Mouse (Mus musculus): Measurements from ENCODE around the gene Mea1. TPM values are rescaled to one million over a fixed set of nuclear protein-coding genes. Genes with fewer than 3 reads are reported as not detected.

The Mea1 gene
- polyA plus RNA-seq (2014; fragmentation: Nextera tagmentation; extraction: Ambion mirVana): 279 and 280 TPM in 2 replicates

DNA sequence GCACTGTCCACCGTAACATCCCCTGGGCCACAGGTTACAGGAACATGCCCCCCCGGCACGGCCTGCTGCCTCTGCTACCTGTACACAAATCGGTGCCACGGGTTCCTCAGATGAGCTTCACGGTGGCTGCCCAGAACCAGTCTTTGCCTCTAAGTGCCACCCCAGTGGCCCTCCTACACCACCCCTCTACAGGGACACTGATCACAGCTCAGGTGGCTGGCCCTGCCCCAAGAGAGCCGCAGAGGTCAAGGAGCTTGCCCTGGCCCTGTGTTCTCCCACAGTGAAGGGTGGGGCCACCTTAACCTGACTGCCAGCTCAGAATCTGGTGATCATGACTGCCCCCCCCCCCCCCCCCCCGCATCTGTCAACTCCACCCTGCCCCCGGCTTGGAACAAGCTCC lies at the start of gene Mea1:
Gene Mea1, plus strand, starts transcription at position 378 of the 400 bp plus-strand sequence.
- Histone ChIP-seq H3K4me3 (replicated peaks; ENCODE audit: low read length) (peak within 1 kb of the TSS; percentile 91), H3K36me3 (replicated peaks; ENCODE audit: control insufficient read depth, insufficient read depth) (peaks cover 44% of the 10 kb centered on the region), H3K4me2 (replicated peaks) (peak within 1 kb of the TSS; percentile 91), H3K9me3 (ENCODE audit: control insufficient read depth, low read length) (no peaks in the 10 kb centered on the region), H3K4me1 (replicated peaks; ENCODE audit: control insufficient read depth, insufficient read depth, low read length) (peaks cover 25% of the 10 kb centered on the region), H3K27me3 (ENCODE audit: control insufficient read depth, insufficient read depth, low read length) (no peaks in the 10 kb centered on the region), H3K27ac (peak within 1 kb of the TSS; percentile 84), H3K9ac (peak within 1 kb of the TSS; percentile 75)
- ATAC-seq (ENCODE audit: low FRiP score): no peak
- 95% methylated on average over 8 of the region's 9 CpGs for WGBS
- no peak for DNase-seq (ENCODE audit: low spot score)

DNA sequence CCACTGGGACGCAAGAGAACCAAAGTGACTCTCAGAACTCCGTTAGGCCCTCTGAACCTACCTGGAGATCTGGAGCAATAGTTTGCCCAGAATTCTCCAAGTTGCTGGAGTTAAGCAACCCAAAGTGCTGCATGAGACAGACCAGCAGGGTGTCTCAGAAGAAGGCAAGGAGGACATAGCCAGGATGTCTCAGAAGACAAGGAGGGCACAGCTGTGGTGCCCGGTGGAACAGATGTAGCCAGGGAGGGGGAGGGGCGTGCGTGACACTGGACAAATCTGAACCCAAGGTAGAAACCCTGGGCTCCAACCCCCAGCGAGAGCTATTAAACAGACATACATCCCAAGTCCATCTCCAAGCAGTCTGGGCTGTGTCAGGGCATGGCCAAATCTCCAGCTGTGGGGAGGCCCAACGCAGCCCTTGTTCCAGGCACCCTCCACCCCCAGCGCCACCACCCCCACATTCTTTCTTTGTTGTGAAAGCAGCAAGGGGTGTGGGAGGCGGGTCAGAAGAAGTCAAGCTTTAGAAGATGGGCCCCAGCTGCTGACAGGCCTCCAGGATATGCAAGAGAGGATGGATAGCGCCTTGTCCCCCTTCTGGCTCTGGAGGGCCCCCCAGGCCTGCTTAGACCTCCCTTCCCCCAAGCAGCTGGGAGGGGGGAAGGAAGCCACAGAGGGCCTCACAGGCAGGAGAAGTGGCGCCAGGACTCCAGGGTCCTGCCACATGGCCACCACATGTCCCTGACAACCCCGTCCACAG lies 48.7 kb upstream of the Mea1 start:
- Histone ChIP-seq H3K4me1 (replicated peaks; ENCODE audit: control insufficient read depth, insufficient read depth, low read length) (peaks cover 24% of the 10 kb centered on the region), H3K36me3 (replicated peaks; ENCODE audit: control insufficient read depth, insufficient read depth) (peaks cover 32% of the 10 kb centered on the region), H3K9me3 (ENCODE audit: control insufficient read depth, low read length) (no peaks in the 10 kb centered on the region), H3K27ac (peak overlapping the region; percentile 77), H3K27me3 (ENCODE audit: control insufficient read depth, insufficient read depth, low read length) (no peaks in the 10 kb centered on the region), H3K4me2 (replicated peaks) (peak overlapping the region; percentile 83), H3K9ac (peak overlapping the region; percentile 34; the same call in 1 of the 2 replicates), H3K4me3 (replicated peaks; ENCODE audit: low read length) (peak overlapping the region; percentile 72)
- ATAC-seq (ENCODE audit: low FRiP score): peak; percentile 46; the same call in 1 of the 2 replicates
- no peak for DNase-seq (ENCODE audit: low spot score)
- WGBS: 4% methylated on average over 12 of the region's 12 CpGs

DNA sequence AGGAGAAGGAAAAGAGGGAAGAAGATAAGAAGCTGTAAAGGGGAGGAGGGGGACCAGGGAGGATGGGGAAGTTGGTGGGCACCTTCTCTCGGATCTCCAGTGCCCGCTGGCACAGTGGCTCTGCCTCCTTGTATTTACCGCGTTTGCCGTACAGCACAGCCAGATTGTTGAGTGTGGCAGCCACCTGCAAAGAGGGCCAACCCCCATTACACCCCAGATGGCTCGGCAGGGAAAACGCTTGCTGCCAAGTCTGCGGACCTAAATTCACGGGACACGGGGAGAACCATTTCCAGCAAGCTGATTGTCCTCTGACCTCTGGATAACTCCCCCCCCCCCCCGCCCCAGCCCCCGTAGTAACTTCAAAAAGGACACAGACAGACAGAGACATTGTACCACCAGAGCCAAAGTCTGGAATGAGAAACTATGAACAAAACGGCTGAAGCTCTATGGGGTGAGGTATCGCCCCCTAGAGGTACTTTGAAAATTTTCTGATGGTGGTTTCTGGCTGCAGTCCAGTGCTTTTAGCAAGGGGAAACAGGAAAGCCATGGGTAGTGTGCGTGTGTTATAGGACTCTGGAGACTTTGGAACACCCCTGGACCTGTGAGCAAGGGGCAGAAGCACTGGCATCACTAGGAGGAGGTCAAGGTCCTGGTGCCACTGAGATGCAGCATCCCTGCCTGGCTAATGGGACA lies 41.6 kb upstream of the Mea1 start:
- 20% methylated on average over 15 of the region's 15 CpGs for whole genome bisulfite sequencing
- DNase-seq (ENCODE audit: low spot score): peak; percentile 85
- no peak overlapping the region for H3K9ac ChIP-seq

DNA sequence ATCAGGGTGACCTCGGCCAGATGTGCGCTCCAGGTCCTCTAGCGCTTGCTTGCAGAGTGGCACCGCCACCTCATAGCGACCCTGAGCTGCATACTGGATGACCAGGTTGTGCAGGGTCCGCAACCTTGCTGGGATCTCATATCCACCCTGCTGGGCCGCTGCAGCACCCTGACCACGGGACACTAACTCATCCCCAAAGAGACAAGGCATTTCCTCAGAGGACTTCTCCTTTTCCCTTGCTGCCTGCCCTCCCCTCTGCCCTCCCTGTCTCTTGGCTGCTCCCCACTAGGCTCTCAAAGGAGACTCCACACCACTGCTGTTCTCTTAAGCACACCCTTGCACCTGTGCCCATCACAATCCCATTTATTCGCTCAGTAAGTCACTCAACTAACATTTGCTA lies 38.7 kb upstream of the Mea1 start:
- ATAC-seq (ENCODE audit: low FRiP score) (no peak), DNase-seq (ENCODE audit: low spot score) (no peak)
- H3K4me3 ChIP-seq (replicated peaks; ENCODE audit: low read length): no peak overlapping the region
- H3K9me3 ChIP-seq (ENCODE audit: control insufficient read depth, low read length): no peaks in the 10 kb centered on the region
- H3K27ac ChIP-seq: no peak overlapping the region
- no peaks in the 10 kb centered on the region for H3K27me3 ChIP-seq (ENCODE audit: control insufficient read depth, insufficient read depth, low read length)
- no peak overlapping the region for H3K9ac ChIP-seq
- peaks cover 8% of the 10 kb centered on the region for H3K4me1 ChIP-seq (replicated peaks; ENCODE audit: control insufficient read depth, insufficient read depth, low read length)
- no peak overlapping the region for H3K4me2 ChIP-seq (replicated peaks)
- peaks cover 54% of the 10 kb centered on the region for H3K36me3 ChIP-seq (replicated peaks; ENCODE audit: control insufficient read depth, insufficient read depth)
- 85% methylated on average over 9 of the region's 9 CpGs for WGBS

More for the DNA sequence above, 41.6 kb upstream of the Mea1 start:
- H3K36me3 ChIP-seq (replicated peaks; ENCODE audit: control insufficient read depth, insufficient read depth): peaks cover 63% of the 10 kb centered on the region
- H3K4me1 ChIP-seq (replicated peaks; ENCODE audit: control insufficient read depth, insufficient read depth, low read length): no peaks in the 10 kb centered on the region; the same call in 1 of the 2 replicates
- H3K27me3 ChIP-seq (ENCODE audit: control insufficient read depth, insufficient read depth, low read length): no peaks in the 10 kb centered on the region
- H3K9me3 ChIP-seq (ENCODE audit: control insufficient read depth, low read length): no peaks in the 10 kb centered on the region
- ATAC-seq (ENCODE audit: low FRiP score): peak; percentile 46; the same call in 1 of the 2 replicates
- H3K27ac ChIP-seq: no peak overlapping the region
- H3K4me3 ChIP-seq (replicated peaks; ENCODE audit: low read length): no peak overlapping the region
- H3K4me2 ChIP-seq (replicated peaks): peak overlapping the region; percentile 9; the same call in 1 of the 2 replicates

GRCm38 (mm10) chr17:46642060-46642459 lies 36.5 kb upstream of the Mea1 start:
- H3K4me3 ChIP-seq (replicated peaks; ENCODE audit: low read length): no peak overlapping the region
- H3K4me2 ChIP-seq (replicated peaks): no peak overlapping the region
- ATAC-seq (ENCODE audit: low FRiP score) (no peak), DNase-seq (ENCODE audit: low spot score) (no peak)
- 92% methylated on average over 17 of the region's 17 CpGs for WGBS
- H3K36me3 ChIP-seq (replicated peaks; ENCODE audit: control insufficient read depth, insufficient read depth): peaks cover 43% of the 10 kb centered on the region
- no peak overlapping the region for H3K9ac ChIP-seq
- no peaks in the 10 kb centered on the region for H3K27me3 ChIP-seq (ENCODE audit: control insufficient read depth, insufficient read depth, low read length)
- no peak overlapping the region for H3K27ac ChIP-seq
- H3K9me3 ChIP-seq (ENCODE audit: control insufficient read depth, low read length): no peaks in the 10 kb centered on the region
- peaks cover 17% of the 10 kb centered on the region for H3K4me1 ChIP-seq (replicated peaks; ENCODE audit: control insufficient read depth, insufficient read depth, low read length)

DNA sequence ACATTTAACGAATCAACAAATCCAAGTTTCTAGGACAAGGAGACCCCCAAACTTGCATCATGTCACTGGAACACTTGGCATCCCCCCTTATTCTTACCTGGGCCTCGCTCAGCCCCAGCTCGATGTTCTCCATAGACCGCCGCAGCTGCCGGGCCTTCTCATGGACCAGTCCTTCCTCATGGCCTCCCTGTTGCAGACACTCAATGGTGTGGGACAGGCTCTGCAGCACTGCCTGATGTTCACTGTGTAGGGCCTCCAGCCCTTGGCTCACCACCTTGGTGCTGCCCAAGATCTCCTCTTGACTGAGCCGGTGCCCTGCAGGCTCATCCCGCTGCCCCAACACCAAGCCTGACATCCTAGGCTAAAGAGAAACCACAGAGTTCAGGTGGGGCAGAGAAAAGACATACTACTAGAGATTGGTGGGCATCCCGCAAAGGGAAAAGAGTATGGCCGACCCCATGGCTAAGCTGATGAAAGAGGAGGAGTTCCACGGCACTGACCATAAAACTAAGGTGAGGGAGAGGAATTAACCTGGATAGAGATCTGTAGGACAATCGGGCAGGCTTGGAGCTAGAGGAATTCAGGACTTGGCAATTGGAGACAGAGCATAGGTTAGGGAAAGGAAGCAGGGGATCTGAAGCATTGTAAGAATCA lies 34.3 kb upstream of the Mea1 start:
- 90% methylated on average over 12 of the region's 12 CpGs for WGBS
- H3K27ac ChIP-seq: no peak overlapping the region
- peak overlapping the region; percentile 59 for H3K4me3 ChIP-seq (replicated peaks; ENCODE audit: low read length)
- DNase-seq (ENCODE audit: low spot score): no peak
- ATAC-seq (ENCODE audit: low FRiP score): no peak
- H3K4me1 ChIP-seq (replicated peaks; ENCODE audit: control insufficient read depth, insufficient read depth, low read length): peaks cover 18% of the 10 kb centered on the region
- peak overlapping the region; percentile 67; the same call in 1 of the 2 replicates for H3K9ac ChIP-seq
- H3K36me3 ChIP-seq (replicated peaks; ENCODE audit: control insufficient read depth, insufficient read depth): peaks cover 41% of the 10 kb centered on the region
- H3K4me2 ChIP-seq (replicated peaks): peak overlapping the region; percentile 67
- H3K27me3 ChIP-seq (ENCODE audit: control insufficient read depth, insufficient read depth, low read length): no peaks in the 10 kb centered on the region
- H3K9me3 ChIP-seq (ENCODE audit: control insufficient read depth, low read length): no peaks in the 10 kb centered on the region

DNA sequence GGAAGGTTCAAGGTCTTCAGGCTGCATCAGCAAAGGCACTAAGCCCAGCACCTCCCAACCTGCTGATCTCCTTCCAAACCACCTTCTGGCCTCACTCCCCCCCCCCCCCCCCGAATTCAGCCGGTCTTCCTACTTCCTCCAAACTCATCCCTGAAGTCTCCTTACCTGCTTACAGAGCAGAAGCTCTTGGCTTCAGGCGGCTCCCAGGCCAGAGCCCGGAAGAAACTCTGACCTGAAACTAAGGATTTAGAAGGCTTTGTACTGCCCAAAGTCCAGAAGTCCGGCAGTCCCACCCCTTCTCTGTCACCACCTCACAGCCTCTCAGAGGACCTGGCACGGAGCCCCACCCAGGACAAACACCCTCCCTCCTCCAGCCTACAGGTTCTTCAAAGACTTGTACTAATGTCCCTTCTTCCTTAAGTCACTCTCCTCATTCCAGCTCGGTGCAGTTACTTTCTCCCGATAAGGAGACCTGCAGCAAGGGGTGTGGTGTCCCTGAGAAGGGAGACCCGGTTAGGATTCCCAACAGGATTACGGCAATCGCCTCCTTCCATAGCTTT lies 33.6 kb upstream of the Mea1 start:
- H3K27ac ChIP-seq: no peak overlapping the region
- H3K4me1 ChIP-seq (replicated peaks; ENCODE audit: control insufficient read depth, insufficient read depth, low read length): peaks cover 25% of the 10 kb centered on the region
- H3K27me3 ChIP-seq (ENCODE audit: control insufficient read depth, insufficient read depth, low read length): no peaks in the 10 kb centered on the region
- no peak for DNase-seq (ENCODE audit: low spot score)
- no peak for ATAC-seq (ENCODE audit: low FRiP score)
- H3K9me3 ChIP-seq (ENCODE audit: control insufficient read depth, low read length): no peaks in the 10 kb centered on the region
- 13% methylated on average over 11 of the region's 11 CpGs for WGBS
- H3K4me3 ChIP-seq (replicated peaks; ENCODE audit: low read length): peak overlapping the region; percentile 59
- peaks cover 34% of the 10 kb centered on the region for H3K36me3 ChIP-seq (replicated peaks; ENCODE audit: control insufficient read depth, insufficient read depth)
- H3K4me2 ChIP-seq (replicated peaks): peak overlapping the region; percentile 67
- peak overlapping the region; percentile 67 for H3K9ac ChIP-seq

- Histone ChIP-seq H3K36me3 (replicated peaks; ENCODE audit: control insufficient read depth, insufficient read depth) (peaks cover 27% of the 10 kb centered on the region), H3K9ac (peak within 1 kb of the TSS; percentile 86), H3K27me3 (ENCODE audit: control insufficient read depth, insufficient read depth, low read length) (no peaks in the 10 kb centered on the region), H3K27ac (peak within 1 kb of the TSS; percentile 93), H3K9me3 (ENCODE audit: control insufficient read depth, low read length) (no peaks in the 10 kb centered on the region), H3K4me2 (replicated peaks) (peak within 1 kb of the TSS; percentile 69), H3K4me3 (replicated peaks; ENCODE audit: low read length) (peak within 1 kb of the TSS; percentile 59), H3K4me1 (replicated peaks; ENCODE audit: control insufficient read depth, insufficient read depth, low read length) (peaks cover 26% of the 10 kb centered on the region)
- under 1% methylated on average over 51 of the region's 53 CpGs for WGBS
- ATAC-seq (ENCODE audit: low FRiP score) (peak; percentile 73), DNase-seq (ENCODE audit: low spot score) (peak; percentile 99)
Observed at GRCm38 (mm10) chr17:46645561-46646321, 32.9 kb upstream of the Mea1 start, which contains the start of the genes Klc4 and Mrpl2. Gene Klc4, minus strand, starts transcription at chr17:46646022. Gene Mrpl2, plus strand, starts transcription at chr17:46646229.

Measured in hindbrain, embryonic 14.5 days (tissue).